Mouse (Mus musculus): ENCODE measurements around the gene Arhgef28.

- TF ChIP-seq POLR2A (IDR thresholded peaks at IDR 0.05; ENCODE audit: insufficient read depth, low read depth, low read length) (no peak), CTCF (IDR thresholded peaks at IDR 0.05; ENCODE audit: insufficient read depth, low read depth, low read length) (no peak)
Observed at GRCm38 (mm10) chr13:98235451-98235850, 29.2 kb upstream of the Arhgef28 start.
